Mouse (Mus musculus) limb, embryonic 13.5 days (tissue): ENCODE measurements at regions not wholly inside any gene's neighbourhood (a gene's known extent, or its start where the extent isn't known, plus 50 kb on each side); places are given as distances from the start of the nearest gene placed in this dataset.

Experiments used
- ATAC-seq: fragments of 200-750 bp; cut with Nextera tagmentation; 2 replicates; pipeline ENCODE4 v1.8.0; 2017; ENCODE audit warnings: low read depth, moderate number of reproducible peaks, moderate TSS enrichment; ENCODE audit not compliant: low FRiP score
- H3K27ac ChIP-seq: fragments of 300-500 bp; sonication (generic); 2 replicates; pipeline ENCODE4 v1.5.1; 2015; ENCODE audit warnings: inconsistent platforms, mild to moderate bottlenecking, moderate library complexity
- H3K27me3 ChIP-seq: fragments of 300-500 bp; sonication (generic); 2 replicates; pipeline ENCODE4 v1.6.1; 2015; ENCODE audit warnings: mild to moderate bottlenecking, inconsistent platforms
- H3K36me3 ChIP-seq: fragments of 300-500 bp; sonication (generic); 2 replicates; pipeline ENCODE4 v1.6.1; 2015; ENCODE audit warnings: inconsistent platforms, mild to moderate bottlenecking, moderate library complexity
- H3K4me1 ChIP-seq: fragments of 300-500 bp; sonication (generic); 2 replicates; pipeline ENCODE4 v1.6.1; 2015; ENCODE audit warnings: inconsistent platforms
- H3K4me2 ChIP-seq: fragments of 300-500 bp; sonication (generic); replicated peaks from 2 replicates; pipeline ENCODE4 v1.6.1; 2015; ENCODE audit warnings: inconsistent platforms, mild to moderate bottlenecking, moderate library complexity
- H3K4me3 ChIP-seq: fragments of 300-500 bp; sonication (generic); 2 replicates; pipeline ENCODE4 v1.5.1; 2015; ENCODE audit warnings: moderate library complexity, mild to moderate bottlenecking, inconsistent platforms
- H3K9ac ChIP-seq: fragments of 300-500 bp; sonication (generic); 2 replicates; pipeline ENCODE4 v1.6.1; 2015; ENCODE audit warnings: mild to moderate bottlenecking, inconsistent platforms
- H3K9me3 ChIP-seq: fragments of 300-500 bp; sonication (generic); 2 replicates; pipeline ENCODE4 v1.6.1; 2016; ENCODE audit warnings: inconsistent platforms
- WGBS: fragments of 180-500 bp; shearing (Covaris S2); methylation state at CpG from one replicate; pipeline ENCODE4 v1.1.7; 2015; 5-methylcytosine and 5-hydroxymethylcytosine counted together

- no peak overlapping the region for H3K4me2 ChIP-seq
- H3K9me3 ChIP-seq = no peaks in the 10 kb centered on the region
- no peak overlapping the region for H3K9ac ChIP-seq
- H3K36me3 ChIP-seq = no peaks in the 10 kb centered on the region
- H3K4me3 ChIP-seq = no peak overlapping the region
- no peaks in the 10 kb centered on the region for H3K27me3 ChIP-seq
- H3K4me1 ChIP-seq = no peaks in the 10 kb centered on the region
- WGBS = 79% methylated on average over 6 of the region's 6 CpGs
- no peak overlapping the region for H3K27ac ChIP-seq
- ATAC-seq = no peak
Measured at GRCm38 (mm10) chr7:124957329-124957728, 487.1 kb upstream of the Kdm8 start.

GRCm38 (mm10) chr7:124974870-124975488, 469.5 kb upstream of the Kdm8 start:
- no peak overlapping the region for H3K4me3 ChIP-seq
- H3K27ac ChIP-seq = no peak overlapping the region
- WGBS = 65% methylated on average over 5 of the region's 5 CpGs

GRCm38 (mm10) chr7:124989456-124989855, 455.0 kb upstream of the Kdm8 start:
- H3K36me3 ChIP-seq = no peaks in the 10 kb centered on the region
- H3K4me1 ChIP-seq = peaks cover 8% of the 10 kb centered on the region
- no peak overlapping the region for H3K27ac ChIP-seq
- WGBS = 60% methylated on average over 5 of the region's 5 CpGs
- H3K4me2 ChIP-seq = no peak overlapping the region
- no peak overlapping the region for H3K4me3 ChIP-seq
- H3K9me3 ChIP-seq = no peaks in the 10 kb centered on the region
- H3K9ac ChIP-seq = no peak overlapping the region
- ATAC-seq = no peak
- H3K27me3 ChIP-seq = no peaks in the 10 kb centered on the region

More at GRCm38 (mm10) chr7:124974870-124975488, 469.5 kb upstream of the Kdm8 start:
- H3K27me3 ChIP-seq = no peaks in the 10 kb centered on the region
- no peaks in the 10 kb centered on the region for H3K9me3 ChIP-seq
- H3K4me2 ChIP-seq = no peak overlapping the region
- H3K36me3 ChIP-seq = no peaks in the 10 kb centered on the region
- H3K4me1 ChIP-seq = no peaks in the 10 kb centered on the region
- no peak for ATAC-seq
- H3K9ac ChIP-seq = no peak overlapping the region

- H3K4me1 ChIP-seq = peaks cover 8% of the 10 kb centered on the region
- H3K27me3 ChIP-seq = no peaks in the 10 kb centered on the region
- ATAC-seq = no peak; the same call in 1 of the 2 replicates
- no peaks in the 10 kb centered on the region for H3K36me3 ChIP-seq
- H3K27ac ChIP-seq = no peak overlapping the region
- 18% methylated on average over 13 of the region's 13 CpGs for WGBS
- H3K9me3 ChIP-seq = no peaks in the 10 kb centered on the region
- H3K9ac ChIP-seq = no peak overlapping the region
- peak overlapping the region; percentile 46 for H3K4me2 ChIP-seq
- no peak overlapping the region for H3K4me3 ChIP-seq
Measured at GRCm38 (mm10) chr7:124990695-124991094, 453.8 kb upstream of the Kdm8 start.

- no peak overlapping the region for H3K4me3 ChIP-seq
- no peaks in the 10 kb centered on the region for H3K27me3 ChIP-seq
- H3K9me3 ChIP-seq = no peaks in the 10 kb centered on the region
- H3K27ac ChIP-seq = no peak overlapping the region
- no peak for ATAC-seq
- no peak overlapping the region for H3K4me2 ChIP-seq
- 75% methylated on average over 1 of the region's 1 CpGs for WGBS
- H3K9ac ChIP-seq = no peak overlapping the region
- H3K4me1 ChIP-seq = peaks cover 4% of the 10 kb centered on the region; the same call in 1 of the 2 replicates
- no peaks in the 10 kb centered on the region for H3K36me3 ChIP-seq
Measured at GRCm38 (mm10) chr7:124996538-124996937, 447.9 kb upstream of the Kdm8 start.

GRCm38 (mm10) chr7:125000669-125001068, 443.8 kb upstream of the Kdm8 start:
- H3K9ac ChIP-seq = no peak overlapping the region
- no peaks in the 10 kb centered on the region for H3K27me3 ChIP-seq
- H3K9me3 ChIP-seq = no peaks in the 10 kb centered on the region
- no peak overlapping the region for H3K27ac ChIP-seq
- H3K4me2 ChIP-seq = no peak overlapping the region
- no peak overlapping the region for H3K4me3 ChIP-seq
- no peaks in the 10 kb centered on the region for H3K36me3 ChIP-seq
- no peak for ATAC-seq
- H3K4me1 ChIP-seq = peaks cover 6% of the 10 kb centered on the region

- H3K4me3 ChIP-seq = no peak overlapping the region
- no peaks in the 10 kb centered on the region for H3K9me3 ChIP-seq
- no peak for ATAC-seq
- no peaks in the 10 kb centered on the region for H3K27me3 ChIP-seq
- H3K4me2 ChIP-seq = no peak overlapping the region
- H3K9ac ChIP-seq = no peak overlapping the region
- H3K27ac ChIP-seq = no peak overlapping the region
- H3K4me1 ChIP-seq = peaks cover 6% of the 10 kb centered on the region
- H3K36me3 ChIP-seq = no peaks in the 10 kb centered on the region
- WGBS = 87% methylated on average over 3 of the region's 3 CpGs
Measured at GRCm38 (mm10) chr7:125005638-125006037, 438.8 kb upstream of the Kdm8 start.

- no peak overlapping the region for H3K27ac ChIP-seq
- 61% methylated on average over 1 of the region's 1 CpGs for WGBS
- no peak overlapping the region for H3K9ac ChIP-seq
- H3K4me2 ChIP-seq = no peak overlapping the region
- no peaks in the 10 kb centered on the region for H3K36me3 ChIP-seq
- ATAC-seq = no peak
- H3K4me3 ChIP-seq = no peak overlapping the region
- no peaks in the 10 kb centered on the region for H3K4me1 ChIP-seq
- H3K27me3 ChIP-seq = no peaks in the 10 kb centered on the region
- H3K9me3 ChIP-seq = 0 out of 2 replicates have a peak, but pooled peaks cover 3% of the 10 kb centered on the region
Measured at GRCm38 (mm10) chr7:125019259-125019658, 425.2 kb upstream of the Kdm8 start.

GRCm38 (mm10) chr7:125024944-125025343, 419.5 kb upstream of the Kdm8 start:
- H3K4me2 ChIP-seq = no peak overlapping the region
- ATAC-seq = no peak
- H3K27me3 ChIP-seq = no peaks in the 10 kb centered on the region
- no peak overlapping the region for H3K9ac ChIP-seq
- H3K9me3 ChIP-seq = 0 out of 2 replicates have a peak, but pooled peaks cover 3% of the 10 kb centered on the region
- H3K36me3 ChIP-seq = no peaks in the 10 kb centered on the region
- H3K4me1 ChIP-seq = no peaks in the 10 kb centered on the region
- H3K27ac ChIP-seq = no peak overlapping the region
- 78% methylated on average over 5 of the region's 5 CpGs for WGBS
- H3K4me3 ChIP-seq = no peak overlapping the region

- Histone ChIP-seq H3K4me3 (no peak overlapping the region), H3K27ac (no peak overlapping the region), H3K4me2 (no peak overlapping the region), H3K27me3 (no peaks in the 10 kb centered on the region), H3K9me3 (no peaks in the 10 kb centered on the region), H3K36me3 (no peaks in the 10 kb centered on the region), H3K4me1 (0 out of 2 replicates have a peak, but pooled peaks cover 5% of the 10 kb centered on the region), H3K9ac (no peak overlapping the region)
- 58% methylated on average over 4 of the region's 4 CpGs for WGBS
- no peak for ATAC-seq
Measured at GRCm38 (mm10) chr7:125033778-125034177, 410.7 kb upstream of the Kdm8 start.

- WGBS = 57% methylated on average over 5 of the region's 5 CpGs
- no peak overlapping the region for H3K4me3 ChIP-seq
- H3K4me1 ChIP-seq = 0 out of 2 replicates have a peak, but pooled peaks cover 5% of the 10 kb centered on the region
- H3K9me3 ChIP-seq = no peaks in the 10 kb centered on the region
- no peaks in the 10 kb centered on the region for H3K27me3 ChIP-seq
- H3K27ac ChIP-seq = no peak overlapping the region
- H3K36me3 ChIP-seq = no peaks in the 10 kb centered on the region
- ATAC-seq = no peak
- H3K4me2 ChIP-seq = no peak overlapping the region
- no peak overlapping the region for H3K9ac ChIP-seq
Measured at GRCm38 (mm10) chr7:125034196-125034595, 410.3 kb upstream of the Kdm8 start.

- Histone ChIP-seq H3K9ac (no peak overlapping the region), H3K4me1 (0 out of 2 replicates have a peak, but pooled peaks cover 5% of the 10 kb centered on the region), H3K36me3 (no peaks in the 10 kb centered on the region), H3K27ac (no peak overlapping the region), H3K9me3 (no peaks in the 10 kb centered on the region), H3K4me3 (no peak overlapping the region), H3K27me3 (no peaks in the 10 kb centered on the region), H3K4me2 (no peak overlapping the region)
- 65% methylated on average over 10 of the region's 10 CpGs for WGBS
- no peak for ATAC-seq
Measured at GRCm38 (mm10) chr7:125036098-125036991, 408.1 kb upstream of the Kdm8 start.
